Mouse (Mus musculus) kidney, adult 2 months (tissue): ENCODE data around the gene Tbc1d13. TPM values are rescaled to one million over a fixed set of nuclear protein-coding genes. Genes with fewer than 3 reads are reported as not detected.
"Not testable (repeated sequence)": the region's sequence is repeated elsewhere in the genome, so short reads cannot be mapped to it uniquely, and the experiment has no call there.

Experiments
- DNase-seq: peaks from one replicate; pipeline ENCODE4 v3.0.0; 2021
- H3K27ac ChIP-seq: fragments of 200-500 bp; 2 replicates; pipeline ENCODE4 v1.5.1; 2012; ENCODE audit warnings: low read depth, low read length, control low read depth, inconsistent platforms; ENCODE audit not compliant: insufficient read depth
- H3K27me3 ChIP-seq: fragments of 200-500 bp; replicated peaks from 2 replicates; pipeline ENCODE4 v1.6.1; 2012; ENCODE audit warnings: mild to moderate bottlenecking, moderate library complexity, low read length, inconsistent platforms; ENCODE audit not compliant: control insufficient read depth, insufficient read depth
- H3K36me3 ChIP-seq: fragments of 200-500 bp; 2 replicates; pipeline ENCODE4 v1.6.1; 2012; ENCODE audit warnings: mild to moderate bottlenecking, moderate library complexity, low read length, inconsistent platforms; ENCODE audit not compliant: control insufficient read depth, insufficient read depth
- H3K4me1 ChIP-seq: fragments of 200-500 bp; 2 replicates; pipeline ENCODE4 v1.6.1; 2011; ENCODE audit warnings: low read length; ENCODE audit not compliant: control insufficient read depth, insufficient read depth
- H3K4me3 ChIP-seq: fragments of 200-500 bp; 2 replicates; pipeline ENCODE4 v1.5.1; 2011; ENCODE audit warnings: mild to moderate bottlenecking, low read depth, low read length, control low read depth; ENCODE audit not compliant: insufficient read depth
- CTCF ChIP-seq: fragments of 200-500 bp; conservative IDR thresholded peaks from 2 replicates; pipeline ENCODE4 v1.5.1; 2011; ENCODE audit warnings: low read depth, mild to moderate bottlenecking, control low read depth, low read length, moderate library complexity, mixed read lengths; ENCODE audit not compliant: insufficient read depth, insufficient read length
- POLR2A ChIP-seq: fragments of 200-500 bp; IDR thresholded peaks from one replicate; pipeline ENCODE4 v1.6.1; 2011; ENCODE audit warnings: low read depth, low read length, control low read depth
- WGBS: fragments of 180-500 bp; shearing (Covaris S2); methylation state at CpG from one replicate; pipeline ENCODE4 v1.1.7; 2018; 5-methylcytosine and 5-hydroxymethylcytosine counted together
- polyA plus RNA-seq: library from polyadenylated mRNA; depleted of rRNA; stranded (reverse); fragments of >200 nt; gene quantifications from 2 replicates; pipeline ENCODE4 v1.2.3, GENCODE M21; 2012

The Tbc1d13 gene
- polyA plus RNA-seq, 1 experiment = 156 TPM

GRCm38 (mm10) chr2:30128789-30129188, 4.8 kb upstream of the Tbc1d13 start:
- Histone ChIP-seq H3K4me3 (no peak overlapping the region), H3K36me3 (no peaks in the 10 kb centered on the region), H3K4me1 (peaks cover 20% of the 10 kb centered on the region; the same call in 1 of the 2 replicates), H3K27ac (no peak overlapping the region), H3K27me3 (no peaks in the 10 kb centered on the region)
- 25% methylated on average over 2 of the region's 2 CpGs for WGBS
- DNase-seq = peak; percentile 74
- TF ChIP-seq CTCF = peak; percentile 38; the same call in 1 of the 2 replicates
- TF ChIP-seq POLR2A = no peak

- no peaks in the 10 kb centered on the region for H3K27me3 ChIP-seq
Measured at GRCm38 (mm10) chr2:30130156-30130555, 3.4 kb upstream of the Tbc1d13 start.

GRCm38 (mm10) chr2:30131240-30131639, 2.3 kb upstream of the Tbc1d13 start:
- DNase-seq, H3K36me3 ChIP-seq, H3K4me3 ChIP-seq, H3K27me3 ChIP-seq, H3K27ac ChIP-seq: not testable (repeated sequence)
- 52% methylated on average over 5 of the region's 5 CpGs for WGBS
- peaks cover 24% of the 10 kb centered on the region; the same call in 1 of the 2 replicates for H3K4me1 ChIP-seq

More at GRCm38 (mm10) chr2:30130156-30130555, 3.4 kb upstream of the Tbc1d13 start:
- 48% methylated on average over 4 of the region's 4 CpGs for WGBS
- Histone ChIP-seq H3K27ac (peak overlapping the region; percentile 79; the same call in 1 of the 2 replicates), H3K4me3 (no peak overlapping the region), H3K4me1 (peaks cover 15% of the 10 kb centered on the region; the same call in 1 of the 2 replicates), H3K36me3 (no peaks in the 10 kb centered on the region)
- TF ChIP-seq POLR2A = no peak
- TF ChIP-seq CTCF = no peak
- DNase-seq = peak; percentile 78

GRCm38 (mm10) chr2:30132801-30133612, 539 bp upstream of the Tbc1d13 start:
- H3K4me1 ChIP-seq = peaks cover 31% of the 10 kb centered on the region
- TF ChIP-seq POLR2A (no peak), CTCF (no peak)
- 3% methylated on average over 16 of the region's 16 CpGs for WGBS

GRCm38 (mm10) chr2:30134378-30134711, 799 bp downstream of the Tbc1d13 start:
- TF ChIP-seq POLR2A (no peak), CTCF (no peak)
- peak; percentile 46 for DNase-seq
- 3% methylated on average over 6 of the region's 6 CpGs for WGBS

More at GRCm38 (mm10) chr2:30132801-30133612, 539 bp upstream of the Tbc1d13 start:
- Histone ChIP-seq H3K4me3 (peak overlapping the region; percentile 61), H3K27me3 (no peaks in the 10 kb centered on the region), H3K27ac (peak overlapping the region; percentile 94), H3K36me3 (peaks cover 4% of the 10 kb centered on the region; the same call in 1 of the 2 replicates)
- DNase-seq = peak; percentile 96

GRCm38 (mm10) chr2:30134928-30135620, 1.5 kb downstream of the Tbc1d13 start:
- Histone ChIP-seq H3K4me3 (peak overlapping the region; percentile 61), H3K4me1 (peaks cover 24% of the 10 kb centered on the region), H3K36me3 (peaks cover 4% of the 10 kb centered on the region; the same call in 1 of the 2 replicates), H3K27ac (peak overlapping the region; percentile 72), H3K27me3 (no peaks in the 10 kb centered on the region)
- no peak for TF ChIP-seq POLR2A
- TF ChIP-seq CTCF = no peak
- 26% methylated on average over 10 of the region's 10 CpGs for WGBS
- peak; percentile 94 for DNase-seq

More at GRCm38 (mm10) chr2:30134378-30134711, 799 bp downstream of the Tbc1d13 start:
- peaks cover 31% of the 10 kb centered on the region for H3K4me1 ChIP-seq
- H3K4me3 ChIP-seq = peak overlapping the region; percentile 61
- H3K27ac ChIP-seq = peak overlapping the region; percentile 72
- H3K27me3 ChIP-seq = no peaks in the 10 kb centered on the region
- peaks cover 4% of the 10 kb centered on the region; the same call in 1 of the 2 replicates for H3K36me3 ChIP-seq

GRCm38 (mm10) chr2:30136458-30136857, 2.9 kb downstream of the Tbc1d13 start:
- Histone ChIP-seq H3K27me3 (no peaks in the 10 kb centered on the region), H3K4me1 (peaks cover 21% of the 10 kb centered on the region), H3K36me3 (peaks cover 8% of the 10 kb centered on the region), H3K4me3 (no peak overlapping the region), H3K27ac (peak overlapping the region; percentile 72; the same call in 1 of the 2 replicates)
- DNase-seq = peak; percentile 76
- WGBS = 66% methylated on average over 10 of the region's 10 CpGs
- TF ChIP-seq CTCF = no peak
- TF ChIP-seq POLR2A = no peak

- H3K36me3 ChIP-seq = peaks cover 11% of the 10 kb centered on the region
- 70% methylated on average over 4 of the region's 4 CpGs for WGBS
- peaks cover 25% of the 10 kb centered on the region for H3K4me1 ChIP-seq
- DNase-seq = peak; percentile 61
- H3K27me3 ChIP-seq, H3K27ac ChIP-seq, H3K4me3 ChIP-seq: not testable (repeated sequence)
Measured at GRCm38 (mm10) chr2:30140021-30140420, 6.5 kb downstream of the Tbc1d13 start.
